Comparison of ENCODE assay signal across 9 mouse cellular contexts in genomic region chr5:109553160-109553930, GRCm38 (mm10). TPM values are rescaled to one million over a fixed set of nuclear protein-coding genes. Genes with fewer than 3 reads are reported as not detected.
DNase-seq lines count a peak whose midpoint lies in the region; ATAC-seq and TF ChIP-seq lines count a peak whose summit lies in the region.
"Had no signal": no experiment of that assay in that cellular context is flagged by ENCODE, and none has a peak within 500 bp of the region (broad histone marks: within the 10 kb centered on the region; RNA-seq: fewer than 3 reads in every experiment).

No protein-coding gene starts in this region.

- H3K36me3 ChIP-seq in heart, embryonic 11.5 days (ENCODE audit: control insufficient read depth, insufficient read depth, low read length) = peaks cover 13% of the 10 kb centered on the region
- no peaks in the 10 kb centered on the region for H3K36me3 ChIP-seq in hindbrain, embryonic 14.5 days (replicated peaks; ENCODE audit: control insufficient read depth, insufficient read depth)
- H3K36me3 ChIP-seq in midbrain, postnatal 0 days (ENCODE audit: insufficient read depth, low read length) = no peaks in the 10 kb centered on the region

- H3K4me1 ChIP-seq in heart, embryonic 11.5 days (ENCODE audit: control insufficient read depth, insufficient read depth, low read length) = no peaks in the 10 kb centered on the region
- no peaks in the 10 kb centered on the region for H3K4me1 ChIP-seq in hindbrain, embryonic 14.5 days (replicated peaks; ENCODE audit: control insufficient read depth, insufficient read depth, low read length)
- no peaks in the 10 kb centered on the region for H3K4me1 ChIP-seq in midbrain, postnatal 0 days (ENCODE audit: insufficient read depth, low read length)

- peaks cover 41% of the 10 kb centered on the region for H3K9me3 ChIP-seq in heart, embryonic 11.5 days (replicated peaks; ENCODE audit: control insufficient read depth, low read length)
- peaks cover 73% of the 10 kb centered on the region for H3K9me3 ChIP-seq in hindbrain, embryonic 14.5 days (ENCODE audit: control insufficient read depth, low read length)
- peaks cover 33% of the 10 kb centered on the region for H3K9me3 ChIP-seq in midbrain, postnatal 0 days (ENCODE audit: low read length)

- no peak overlapping the region for H3K4me2 ChIP-seq in heart, embryonic 11.5 days
- H3K4me2 ChIP-seq in hindbrain, embryonic 14.5 days (replicated peaks) = no peak overlapping the region
- no peak overlapping the region for H3K4me2 ChIP-seq in midbrain, postnatal 0 days (ENCODE audit: low read depth, low read length, poor library complexity, severe bottlenecking)

- 49% methylated on average over 18 of the region's 18 CpGs for whole genome bisulfite sequencing in heart, embryonic 11.5 days (ENCODE audit: insufficient replicate concordance)
- WGBS in hindbrain, embryonic 14.5 days = 70% methylated on average over 18 of the region's 18 CpGs
- 74% methylated on average over 18 of the region's 18 CpGs for WGBS in midbrain, postnatal 0 days

- no peak for ATAC-seq in heart, embryonic 11.5 days (replicated peaks; ENCODE audit: insufficient number of reproducible peaks, low FRiP score, low TSS enrichment)
- no peak for ATAC-seq in hindbrain, embryonic 14.5 days (ENCODE audit: low FRiP score)
- ATAC-seq in midbrain, postnatal 0 days (ENCODE audit: low FRiP score) = no peak

- H3K27me3 ChIP-seq in heart, embryonic 11.5 days (ENCODE audit: control insufficient read depth, insufficient read depth, low read length) = no peaks in the 10 kb centered on the region
- no peaks in the 10 kb centered on the region for H3K27me3 ChIP-seq in hindbrain, embryonic 14.5 days (ENCODE audit: control insufficient read depth, insufficient read depth, low read length)
- H3K27me3 ChIP-seq in midbrain, postnatal 0 days (ENCODE audit: insufficient read depth, low read length) = no peaks in the 10 kb centered on the region

- no peak for TF ChIP-seq CTCF in midbrain, postnatal 0 days (IDR thresholded peaks at IDR 0.05)

- no peak overlapping the region for H3K27ac ChIP-seq in heart, embryonic 11.5 days (ENCODE audit: low read depth, low read length)
- H3K27ac ChIP-seq in hindbrain, embryonic 14.5 days = no peak overlapping the region
- no peak overlapping the region for H3K27ac ChIP-seq in midbrain, postnatal 0 days (ENCODE audit: low read depth, low read length)
- H3K27ac ChIP-seq: macrophage had no signal

- no peak overlapping the region for H3K4me3 ChIP-seq in heart, embryonic 11.5 days (ENCODE audit: low read depth, low read length)
- no peak overlapping the region for H3K4me3 ChIP-seq in hindbrain, embryonic 14.5 days (replicated peaks; ENCODE audit: low read length)
- no peak overlapping the region for H3K4me3 ChIP-seq in midbrain, postnatal 0 days (ENCODE audit: low read depth, low read length)

- no peak overlapping the region for H3K9ac ChIP-seq in heart, embryonic 11.5 days (ENCODE audit: low read depth, low read length)
- no peak overlapping the region for H3K9ac ChIP-seq in hindbrain, embryonic 14.5 days
- no peak overlapping the region for H3K9ac ChIP-seq in midbrain, postnatal 0 days (replicated peaks; ENCODE audit: low read length, poor library complexity, severe bottlenecking)

- peak; percentile 19 for DNase-seq in heart, postnatal 4 days
- DNase-seq in right cerebral cortex, postnatal 14 days = peak; percentile 24
- DNase-seq in right cerebral cortex, postnatal 25 days = no peak
- DNase-seq in adrenal gland, postnatal 14 days = peak; percentile 37
- DNase-seq in thymus, postnatal 36 days = peak; percentile 3 to 43
- DNase-seq in hindbrain, embryonic 14.5 days (ENCODE audit: low spot score) = no peak
- no peak for DNase-seq in midbrain, postnatal 0 days (ENCODE audit: low spot score)

RNA-seq across cellular contexts. Expression of gene Crlf2, which starts 5.4 kb away (rescaled TPM):
- 10 to 100 TPM; 16.0 to 16.6 TPM for total RNA-seq in heart, postnatal 4 days (2021)
- polyA plus RNA-seq in heart, embryonic 11.5 days (2014; fragmentation: Nextera tagmentation; extraction: Ambion mirVana) = 5.4 and 5.8 TPM in 2 replicates
- total RNA-seq in adrenal gland, postnatal 14 days (2021) = 22.9 and 27.6 TPM in 2 replicates
- 13.5 and 16.5 TPM in 2 replicates for polyA plus RNA-seq in hindbrain, embryonic 14.5 days (2014; fragmentation: Nextera tagmentation; extraction: Ambion mirVana)
- total RNA-seq in midbrain, postnatal 0 days (2014; rRNA removed) = 23.4 and 44.4 TPM in 2 replicates
- 29.2 and 30.9 TPM in 2 replicates for polyA plus RNA-seq in midbrain, postnatal 0 days (2015; fragmentation: Nextera tagmentation; extraction: Ambion mirVana)

Comparison
In these comparisons a context has a peak if more than half of its experiments do, and no peak if none do; other contexts are left out.
1. DNase-seq: peak in heart, postnatal 4 days (single experiment), right cerebral cortex, postnatal 14 days (single experiment), adrenal gland, postnatal 14 days (single experiment) and thymus, postnatal 36 days (2 of 2); none in right cerebral cortex, postnatal 25 days (single experiment), hindbrain, embryonic 14.5 days (single experiment) and midbrain, postnatal 0 days (single experiment).